Comparison of ENCODE assay signal across 8 mouse cellular contexts in the genomic region with DNA sequence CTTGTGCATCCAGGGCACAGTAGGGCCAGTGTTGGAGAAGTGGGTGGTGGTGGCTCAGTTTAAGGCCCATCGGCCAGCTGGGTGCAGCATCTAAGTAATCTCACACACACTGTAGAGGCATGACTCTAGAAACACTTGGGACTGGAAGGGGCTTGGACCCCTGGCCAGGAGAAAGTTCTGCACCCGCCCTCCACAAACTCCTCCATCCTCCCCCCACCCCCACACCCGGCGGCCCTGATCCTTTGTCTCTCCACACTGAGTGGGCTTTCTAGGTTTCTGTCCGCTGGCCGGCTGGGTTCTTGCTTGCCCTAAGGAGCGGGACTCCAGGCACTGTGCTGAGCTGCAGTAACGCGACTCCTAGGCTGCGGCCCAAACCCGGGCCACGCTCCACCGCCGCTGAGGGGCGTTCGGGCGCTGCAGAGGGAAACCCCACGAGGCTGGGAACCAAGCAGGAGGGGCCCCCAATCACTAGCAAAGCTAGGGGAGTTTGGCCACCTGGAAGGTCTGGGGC. TPM values are rescaled to one million over a fixed set of nuclear protein-coding genes. Genes with fewer than 3 reads are reported as not detected.
DNase-seq lines count a peak whose midpoint lies in the region; ATAC-seq and TF ChIP-seq lines count a peak whose summit lies in the region.
"Had no signal": no experiment of that assay in that cellular context is flagged by ENCODE, and none has a peak within 500 bp of the region (broad histone marks: within the 10 kb centered on the region; RNA-seq: fewer than 3 reads in every experiment).

No protein-coding gene starts in this region.

- H3K4me1 ChIP-seq in embryonic facial prominence, embryonic 13.5 days = peaks cover 55% of the 10 kb centered on the region
- peaks cover 6% of the 10 kb centered on the region; the same call in 1 of the 2 replicates for H3K4me1 ChIP-seq in hindbrain, postnatal 0 days (ENCODE audit: insufficient read depth, low read length)

- peak overlapping the region; percentile 51 for H3K27ac ChIP-seq in embryonic facial prominence, embryonic 13.5 days
- H3K27ac ChIP-seq in hindbrain, postnatal 0 days = no peak overlapping the region

- ATAC-seq in embryonic facial prominence, embryonic 13.5 days (ENCODE audit: insufficient number of reproducible peaks, insufficient read depth, low FRiP score, low TSS enrichment, low read depth) = peak; percentile 59; the same call in 1 of the 2 replicates
- ATAC-seq in hindbrain, postnatal 0 days = peak; percentile 24; the same call in 1 of the 2 replicates

- peak overlapping the region; percentile 24 for H3K4me3 ChIP-seq in embryonic facial prominence, embryonic 13.5 days
- no peak overlapping the region for H3K4me3 ChIP-seq in hindbrain, postnatal 0 days (ENCODE audit: low read length)

- H3K27me3 ChIP-seq in embryonic facial prominence, embryonic 13.5 days = peaks cover 91% of the 10 kb centered on the region
- peaks cover 66% of the 10 kb centered on the region for H3K27me3 ChIP-seq in hindbrain, postnatal 0 days (ENCODE audit: insufficient read depth, low read length)

- WGBS in embryonic facial prominence, embryonic 13.5 days = 1% methylated on average over 18 of the region's 18 CpGs
- WGBS in hindbrain, postnatal 0 days = 15% methylated on average over 18 of the region's 18 CpGs

- no peaks in the 10 kb centered on the region for H3K9me3 ChIP-seq in embryonic facial prominence, embryonic 13.5 days
- no peaks in the 10 kb centered on the region for H3K9me3 ChIP-seq in hindbrain, postnatal 0 days (ENCODE audit: low read length)

- 0 out of 2 replicates have a peak overlapping the region, but pooled peaks have one; percentile 40 for H3K9ac ChIP-seq in embryonic facial prominence, embryonic 13.5 days
- no peak overlapping the region for H3K9ac ChIP-seq in hindbrain, postnatal 0 days (replicated peaks; ENCODE audit: low read length)

- TF ChIP-seq CTCF in hindbrain, postnatal 0 days (IDR thresholded peaks at IDR 0.05; ENCODE audit: low read depth) = no peak

- H3K4me2 ChIP-seq in embryonic facial prominence, embryonic 13.5 days = peak overlapping the region; percentile 89
- no peak overlapping the region for H3K4me2 ChIP-seq in hindbrain, postnatal 0 days (ENCODE audit: low read depth, low read length)

- H3K36me3 ChIP-seq in embryonic facial prominence, embryonic 13.5 days = no peaks in the 10 kb centered on the region
- H3K36me3 ChIP-seq in hindbrain, postnatal 0 days (ENCODE audit: insufficient read depth, low read length) = no peaks in the 10 kb centered on the region

- DNase-seq in kidney, postnatal 10 days = peak; percentile 48
- DNase-seq in kidney, adult 11 months = no peak
- peak; percentile 43 for DNase-seq in ZHBTc4 (ENCODE audit: low read depth, low spot score)
- no peak for DNase-seq in hindbrain, postnatal 0 days (ENCODE audit: low spot score)
- peak; percentile 35 for DNase-seq in right cerebral cortex, postnatal 4 days
- DNase-seq in layer of hippocampus, postnatal 25 days (ENCODE audit: extremely low spot score in 1 of 2, low spot score in 1 of 2) = no peak

RNA-seq across cellular contexts. Expression of gene Otx1, which starts 1.7 kb away (rescaled TPM):
- polyA plus RNA-seq in embryonic facial prominence, embryonic 13.5 days (2015; fragmentation: Nextera tagmentation; extraction: Ambion mirVana) = 9.5 and 10.0 TPM in 2 replicates
- 0.36 and 1.2 TPM in 2 replicates for total RNA-seq in hindbrain, postnatal 0 days (2014; rRNA removed)
- 0.74 and 0.86 TPM in 2 replicates for polyA plus RNA-seq in hindbrain, postnatal 0 days (2015; fragmentation: Nextera tagmentation; extraction: Ambion mirVana)
- 1 to 10 TPM; 4.1 to 4.2 TPM for total RNA-seq in layer of hippocampus, postnatal 25 days (2021)
- total RNA-seq: heart, postnatal 36 days had no signal

Comparison
In these comparisons a context has a peak if more than half of its experiments do, and no peak if none do; other contexts are left out.
1. DNase-seq: peak in kidney, postnatal 10 days (single experiment), ZHBTc4 (single experiment) and right cerebral cortex, postnatal 4 days (single experiment); none in kidney, adult 11 months (single experiment), hindbrain, postnatal 0 days (single experiment) and layer of hippocampus, postnatal 25 days (0 of 2).